Mouse (Mus musculus) large intestine, adult 2 months (tissue): ENCODE results near the gene Ago3. TPM values are rescaled to one million over a fixed set of nuclear protein-coding genes. Genes with fewer than 3 reads are reported as not detected.

Source experiments
- DNase-seq: peaks from one replicate; pipeline ENCODE4 v3.0.0-alpha.2; 2012; ENCODE audit warnings: low read depth, low spot score
- WGBS: fragments of 180-500 bp; shearing (Covaris S2); methylation state at CpG from one replicate; pipeline ENCODE4 v1.1.7; 2018; 5-methylcytosine and 5-hydroxymethylcytosine counted together
- polyA plus RNA-seq: library from polyadenylated mRNA; depleted of rRNA; stranded (reverse); fragments of >200 nt; gene quantifications from 2 replicates; pipeline ENCODE4 v1.2.3, GENCODE M21; 2012; rRNA removed

Gene Ago3
- 4.4 and 12.4 TPM in 2 replicates for polyA plus RNA-seq

DNA sequence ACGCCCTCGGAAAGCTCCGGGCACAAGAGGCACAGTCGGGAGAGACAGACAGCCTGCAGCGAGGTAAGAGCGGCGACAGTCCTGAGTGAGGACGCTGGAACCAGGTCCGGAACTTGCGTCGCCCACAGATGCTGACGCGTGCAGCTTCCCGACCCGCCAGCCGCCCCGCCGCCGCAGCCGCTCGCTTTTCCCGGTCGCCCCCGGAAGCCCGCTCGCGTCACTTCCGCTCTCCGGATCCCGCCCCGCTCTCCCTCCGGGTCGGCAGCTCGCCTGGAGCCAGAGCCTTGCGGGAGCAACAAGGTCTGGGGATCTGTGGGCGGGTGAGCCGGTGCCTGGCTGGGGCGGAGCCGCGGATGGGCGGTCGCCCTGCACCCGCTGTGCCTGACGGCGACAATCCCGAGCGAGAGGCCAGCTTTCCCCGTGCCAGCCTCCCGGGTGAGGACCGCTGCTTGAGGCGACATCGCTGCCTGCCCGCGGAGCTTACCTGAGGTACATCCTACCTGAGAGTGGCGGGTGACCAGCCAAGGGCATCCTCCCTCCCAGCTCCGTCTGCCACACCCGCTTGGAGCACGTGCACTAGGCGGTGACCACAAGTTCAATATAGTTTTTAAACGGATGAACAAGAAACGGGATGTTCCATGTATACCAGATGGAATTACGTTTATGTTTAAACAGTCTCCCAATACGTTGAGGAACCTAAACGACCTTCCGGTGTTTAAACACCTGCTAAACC is at the start of gene Ago3:
Gene Ago3, minus strand, starts transcription at position 210 of the 733 bp plus-strand sequence.
- under 1% methylated on average over 64 of the region's 65 CpGs for WGBS
- peak; percentile 79 for DNase-seq

DNA sequence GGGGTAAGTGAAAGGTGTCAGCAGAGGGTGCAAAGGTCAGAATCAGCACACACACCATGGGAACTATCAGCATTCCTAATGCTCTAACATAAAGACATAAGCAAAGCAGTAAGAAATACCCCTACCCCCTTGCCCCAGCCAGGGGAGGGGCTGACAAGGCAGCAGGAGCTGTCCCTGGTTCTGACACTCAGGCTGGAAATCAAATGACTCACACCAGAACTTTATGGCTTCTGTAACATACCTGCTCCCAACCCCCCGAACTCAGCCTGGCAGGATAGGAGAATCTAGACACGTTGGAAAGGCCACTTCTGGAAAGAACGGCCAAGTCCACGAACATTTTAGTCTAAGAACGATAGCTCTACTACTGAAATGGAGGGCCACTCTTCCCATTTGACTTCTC is 43.7 kb upstream of the Ago3 start:
- 43% methylated on average over 5 of the region's 5 CpGs for WGBS
- no peak for DNase-seq

DNA sequence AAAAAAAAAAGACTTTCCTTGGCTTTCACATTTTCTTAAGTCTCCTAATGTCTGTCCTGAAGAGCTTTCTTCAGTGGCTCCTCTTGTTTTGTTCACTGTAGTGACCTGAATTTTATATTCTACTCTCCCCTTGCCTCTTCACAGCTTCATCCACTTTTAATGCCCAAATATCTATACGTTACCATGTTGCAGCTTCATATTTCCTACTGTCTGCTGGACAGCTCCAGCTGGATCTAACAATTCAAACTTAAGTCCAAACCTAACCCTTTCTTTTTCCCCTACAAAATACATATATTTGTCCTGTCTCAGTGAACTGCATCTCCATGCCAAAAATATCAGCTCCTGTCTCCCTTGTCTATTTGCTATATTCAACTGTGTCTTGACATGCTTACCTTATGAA is 40.0 kb upstream of the Ago3 start:
- 77% methylated on average over 1 of the region's 1 CpGs for WGBS
- DNase-seq, result no peak

DNA sequence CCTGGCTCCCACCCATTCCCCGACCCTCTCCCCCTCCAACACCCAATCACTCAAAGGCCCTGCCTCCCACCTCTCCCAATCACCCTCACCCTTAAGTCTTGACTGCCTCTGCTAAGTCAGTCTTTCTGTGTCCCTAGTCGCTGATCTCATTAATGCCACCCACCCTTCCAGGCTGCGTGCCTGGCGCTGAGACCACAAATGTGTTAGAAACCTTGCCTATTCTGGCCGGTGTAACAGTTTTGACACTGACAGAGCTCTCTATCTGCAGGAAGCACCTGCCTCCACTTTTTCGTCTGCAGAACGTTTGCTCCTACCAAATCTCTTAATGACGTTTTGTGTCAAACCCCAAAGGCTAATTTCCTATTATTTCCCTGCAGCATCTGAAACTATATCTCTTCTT is 39.6 kb upstream of the Ago3 start:
- DNase-seq, result no peak
- 8% methylated on average over 8 of the region's 8 CpGs for WGBS

DNA sequence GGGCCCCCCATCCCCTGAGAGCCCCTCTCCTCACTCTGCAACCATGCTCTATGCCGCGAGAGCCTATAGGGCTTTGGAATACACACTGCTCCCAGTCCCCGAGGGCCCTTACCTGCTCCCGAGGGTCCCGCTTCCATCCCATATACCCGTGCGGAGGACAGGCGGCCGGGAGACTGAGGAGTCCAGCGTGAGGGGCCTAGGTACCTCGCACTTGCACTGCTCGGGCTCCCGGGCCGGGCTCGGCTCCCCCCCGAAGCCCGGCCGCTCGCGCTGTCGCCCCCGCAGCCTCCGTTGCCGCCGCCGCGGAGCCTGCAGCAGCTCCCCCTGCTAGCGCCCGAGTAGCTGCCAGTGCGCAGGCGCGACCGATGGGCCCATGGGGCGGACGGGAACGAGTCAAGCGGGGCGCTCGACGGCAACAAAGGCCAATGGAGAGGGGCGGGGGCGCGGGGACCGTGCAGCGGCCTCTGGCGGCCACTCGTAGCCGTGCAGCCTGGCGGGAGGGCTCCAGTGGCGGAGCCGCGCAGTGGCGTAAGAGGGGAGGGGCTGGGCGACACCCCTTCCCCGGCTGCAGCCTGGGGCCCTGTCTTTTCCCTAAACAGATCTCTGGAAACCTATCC is 39.0 kb upstream of the Ago3 start, which contains the start of gene Ago1:
Gene Ago1, minus strand, starts transcription at position 299 of the 617 bp plus-strand sequence.
- peak; percentile 56 for DNase-seq
- WGBS, result under 1% methylated on average over 55 of the region's 55 CpGs

DNA sequence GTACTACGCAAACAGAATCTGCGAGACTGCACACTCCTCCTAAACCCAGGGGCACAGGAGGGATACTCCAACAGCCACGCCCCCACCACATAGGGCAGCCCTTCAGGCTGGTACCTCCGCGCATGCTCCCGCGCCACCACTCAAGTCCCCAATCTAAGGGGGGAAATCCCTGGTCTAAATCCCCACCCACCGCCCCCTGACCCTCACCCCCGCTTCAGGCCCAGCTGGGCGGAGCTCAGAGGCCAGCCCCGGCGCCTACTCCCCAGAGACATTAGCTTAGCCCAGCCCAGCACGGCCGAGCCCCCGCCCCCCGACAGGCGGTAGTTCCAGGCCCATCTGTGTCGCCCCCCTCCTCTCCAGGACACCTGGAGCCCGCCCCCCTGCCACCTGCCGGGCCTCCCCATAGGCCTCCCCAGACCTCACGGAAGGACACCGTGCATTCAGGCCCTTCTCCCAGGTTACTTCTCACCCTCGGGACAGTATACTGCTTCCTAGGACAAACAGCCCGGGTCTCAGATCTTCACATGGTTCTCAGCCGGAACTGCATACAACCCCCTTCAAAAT is 38.4 kb upstream of the Ago3 start:
- 2% methylated on average over 25 of the region's 25 CpGs for WGBS
- DNase-seq, result no peak

DNA sequence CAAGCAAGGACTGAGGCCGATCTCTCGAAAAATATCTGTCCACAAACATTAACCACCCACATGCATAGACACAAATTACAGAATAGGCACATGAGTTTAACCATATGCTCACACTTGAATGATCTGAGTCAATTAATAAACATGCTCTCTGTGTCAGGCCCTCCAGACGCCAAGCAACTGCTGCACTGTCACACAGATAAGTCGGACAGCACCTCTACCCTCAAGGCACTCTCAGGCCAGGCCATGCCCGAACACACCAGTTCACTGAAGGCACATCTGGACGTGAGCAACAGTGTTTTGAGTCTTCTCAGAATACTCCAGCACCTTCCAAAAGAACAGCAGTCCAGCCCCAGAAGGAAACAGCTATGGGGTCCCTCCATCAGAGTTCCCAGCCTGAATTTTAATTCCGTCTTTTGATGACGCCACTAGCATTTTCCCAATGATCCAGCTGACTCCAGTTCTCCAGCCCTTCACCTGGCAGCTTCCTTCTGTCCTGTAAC is 36.9 kb upstream of the Ago3 start:
- 64% methylated on average over 8 of the region's 8 CpGs for WGBS
- DNase-seq, result no peak

DNA sequence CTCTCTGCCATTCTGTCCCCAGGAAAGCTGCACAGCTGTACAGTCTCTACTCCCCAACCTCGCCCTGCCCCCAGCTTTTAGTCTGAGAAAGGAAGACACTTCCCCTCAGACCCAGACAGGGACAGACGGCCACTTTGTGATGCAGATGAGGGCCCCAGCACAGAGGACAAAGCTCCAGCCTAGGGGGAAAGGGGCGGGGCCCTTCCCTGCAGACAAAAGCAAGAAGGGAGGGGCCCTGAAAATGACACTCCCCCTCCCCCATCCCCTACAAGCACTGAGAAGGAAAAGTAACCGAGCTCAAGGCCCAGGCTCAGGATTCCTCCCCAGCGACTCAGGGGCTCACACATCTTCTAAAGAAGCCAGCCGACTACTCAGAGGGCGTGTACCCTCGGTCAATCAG is 36.5 kb upstream of the Ago3 start:
- no peak for DNase-seq
- WGBS, result 49% methylated on average over 8 of the region's 8 CpGs

DNA sequence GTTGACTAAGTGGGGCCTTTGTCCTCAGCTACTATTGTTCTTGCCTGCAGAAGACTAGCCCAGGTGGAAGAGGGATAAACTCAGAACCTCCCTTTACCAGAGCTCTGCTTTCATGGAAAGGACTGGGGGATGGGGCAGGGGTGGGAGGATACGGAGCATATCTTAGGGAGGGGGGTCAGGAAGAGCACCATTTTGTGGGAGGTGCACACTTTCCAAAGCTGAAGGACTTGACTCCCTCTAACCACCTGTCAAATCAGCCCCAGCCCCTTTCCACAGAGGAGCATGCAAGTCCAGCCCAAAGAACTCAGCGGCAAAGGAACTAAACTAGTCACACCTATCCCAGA is 35.5 kb upstream of the Ago3 start:
- 61% methylated on average over 2 of the region's 2 CpGs for WGBS
- DNase-seq, result no peak

DNA sequence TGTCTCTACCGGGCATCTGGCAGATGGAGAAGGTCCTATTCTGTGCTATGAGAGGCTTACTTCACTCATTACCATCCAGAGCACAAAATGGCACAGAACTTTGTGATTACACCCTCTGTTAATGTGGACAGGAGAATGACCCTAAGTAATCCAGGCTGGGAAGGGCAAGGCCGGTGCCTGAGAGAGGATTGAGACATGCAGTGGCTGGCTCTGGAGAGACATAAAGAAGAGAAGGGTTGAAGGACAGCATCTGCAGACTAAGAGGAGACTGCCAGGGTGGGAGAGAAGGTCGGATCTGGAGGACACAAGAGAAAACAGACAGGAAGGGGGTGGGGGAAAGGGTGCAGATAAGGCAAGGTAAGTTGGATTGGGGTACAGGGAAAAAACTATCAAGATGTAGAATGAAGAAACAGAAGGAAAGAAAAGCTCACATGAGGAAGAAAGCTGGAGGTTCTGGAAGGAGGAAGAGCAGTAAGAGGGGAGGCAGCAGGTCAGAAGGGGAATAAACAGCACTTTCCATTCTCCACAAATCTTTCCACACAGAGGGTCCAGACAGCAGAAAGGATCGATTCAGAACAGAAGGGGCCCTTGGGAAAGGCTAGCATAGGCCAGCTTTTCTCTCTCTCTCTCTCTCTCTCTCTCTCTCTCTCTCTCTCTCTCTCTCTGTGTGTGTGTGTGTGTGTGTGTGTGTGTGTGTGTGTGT is 35.0 kb upstream of the Ago3 start:
- WGBS, result 44% methylated on average over 4 of the region's 4 CpGs
- DNase-seq, result no peak

DNA sequence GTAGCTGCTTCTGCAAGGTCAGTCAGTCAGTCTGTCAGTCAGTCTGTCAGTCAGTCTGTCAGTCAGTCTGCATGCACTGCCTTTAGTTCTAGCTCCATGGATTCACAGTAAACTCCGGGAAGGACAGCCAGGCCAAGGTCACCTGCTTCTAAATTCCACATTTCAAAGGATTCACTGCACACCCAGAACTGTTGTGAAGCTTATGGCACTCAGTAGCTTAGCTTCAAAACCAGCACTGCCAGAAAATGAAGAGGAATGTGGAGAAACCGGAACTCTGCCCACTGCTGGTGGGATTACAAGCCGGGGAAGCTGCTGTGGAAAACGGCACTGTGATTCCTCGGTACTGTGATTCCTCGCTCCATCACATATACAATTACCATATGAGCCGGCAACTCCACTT is 26.1 kb upstream of the Ago3 start:
- 85% methylated on average over 7 of the region's 7 CpGs for WGBS
- DNase-seq, result no peak

DNA sequence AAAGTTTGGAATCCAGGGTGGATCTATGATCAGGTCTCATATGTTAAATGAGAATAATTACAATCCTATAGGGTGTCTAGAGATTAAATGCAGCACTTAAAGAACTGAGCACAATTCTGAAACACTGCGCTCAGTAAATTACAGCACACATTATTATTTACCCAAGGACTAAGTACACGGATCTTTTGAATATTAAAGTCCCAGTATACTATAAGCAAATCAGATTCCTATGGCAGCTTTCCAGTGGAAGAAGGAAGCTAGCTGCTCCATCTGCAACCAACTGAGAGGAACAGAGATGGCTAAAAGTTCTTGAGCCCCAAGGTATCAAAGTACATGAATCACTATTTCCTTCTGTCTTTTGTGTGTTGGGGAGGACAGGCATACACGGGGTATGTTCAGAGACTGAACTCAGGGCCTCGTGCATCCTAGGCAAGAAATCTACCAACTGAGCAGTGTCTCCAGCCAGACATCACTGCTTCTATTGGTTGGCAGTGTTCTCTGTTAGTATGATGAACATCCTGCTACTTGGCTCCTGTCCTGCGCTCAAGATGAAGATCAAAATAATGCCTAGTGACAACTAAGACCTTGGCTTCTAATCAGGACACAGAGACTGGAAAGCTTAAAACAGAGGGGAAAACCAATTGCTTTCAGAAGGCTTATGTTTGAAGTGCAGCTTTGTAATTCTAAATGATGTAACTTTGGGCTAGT is 25.3 kb upstream of the Ago3 start:
- 73% methylated on average over 5 of the region's 5 CpGs for WGBS
- DNase-seq, result no peak

DNA sequence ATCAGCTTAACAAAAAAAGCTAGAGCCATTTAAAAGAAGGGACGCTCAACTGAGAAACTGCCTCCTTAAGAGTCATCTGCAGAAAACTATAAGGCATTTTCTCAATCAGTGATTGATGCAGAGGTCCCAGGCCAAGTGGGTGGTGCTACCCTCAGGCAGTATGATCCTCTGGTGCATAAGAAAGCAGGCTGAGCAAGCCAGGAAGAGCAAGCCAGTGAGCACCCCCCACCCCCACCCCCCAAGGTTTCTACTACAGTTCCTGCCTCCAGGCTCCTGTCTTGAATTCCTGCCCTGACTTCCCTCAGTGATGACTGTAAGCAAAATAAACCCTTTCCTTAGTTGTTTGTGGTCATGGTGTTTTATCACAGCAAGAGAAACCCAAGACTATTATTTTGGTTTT is 20.9 kb upstream of the Ago3 start:
- 100% methylated on average over 1 of the region's 1 CpGs for WGBS
- DNase-seq, result no peak

DNA sequence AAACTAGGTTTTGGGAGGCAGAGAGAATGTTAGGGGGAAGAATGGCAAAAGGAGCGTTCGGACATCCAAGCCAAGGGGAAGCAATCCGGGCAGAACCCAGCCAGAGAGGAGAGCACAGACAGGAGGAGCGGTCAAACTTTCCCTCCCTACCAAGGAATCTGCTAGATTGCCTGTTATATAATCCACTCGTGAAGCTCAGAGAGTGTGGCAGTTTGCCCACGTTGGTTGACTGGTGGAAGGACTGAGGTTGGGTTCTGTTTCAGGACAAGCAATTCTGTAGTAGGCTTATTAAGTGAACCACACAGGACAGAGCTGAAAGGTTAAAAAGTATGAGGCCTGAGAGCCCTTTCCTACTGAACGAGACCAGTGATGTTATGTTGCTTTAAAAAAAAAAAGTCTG is 17.8 kb upstream of the Ago3 start:
- DNase-seq, result no peak
- 75% methylated on average over 7 of the region's 7 CpGs for WGBS

DNA sequence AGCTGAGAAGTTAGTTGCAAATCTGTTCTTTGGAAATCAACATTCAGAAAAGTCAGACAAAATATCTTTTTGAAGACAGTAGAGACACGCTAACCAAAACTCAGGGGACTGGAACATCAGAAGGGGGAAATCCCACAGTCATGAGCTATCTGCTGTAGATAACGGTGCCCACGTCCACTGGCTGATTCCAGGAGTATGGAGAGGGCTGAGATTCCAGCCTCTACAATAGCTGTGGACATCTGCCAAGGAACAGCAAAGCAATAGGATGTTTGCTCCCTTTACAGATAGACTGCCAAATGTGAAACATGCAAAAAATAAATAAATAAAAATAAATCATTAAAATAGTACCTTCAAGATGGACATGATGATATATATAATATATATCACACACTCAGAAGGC is 15.2 kb upstream of the Ago3 start:
- DNase-seq, result no peak
- 93% methylated on average over 3 of the region's 3 CpGs for WGBS

DNA sequence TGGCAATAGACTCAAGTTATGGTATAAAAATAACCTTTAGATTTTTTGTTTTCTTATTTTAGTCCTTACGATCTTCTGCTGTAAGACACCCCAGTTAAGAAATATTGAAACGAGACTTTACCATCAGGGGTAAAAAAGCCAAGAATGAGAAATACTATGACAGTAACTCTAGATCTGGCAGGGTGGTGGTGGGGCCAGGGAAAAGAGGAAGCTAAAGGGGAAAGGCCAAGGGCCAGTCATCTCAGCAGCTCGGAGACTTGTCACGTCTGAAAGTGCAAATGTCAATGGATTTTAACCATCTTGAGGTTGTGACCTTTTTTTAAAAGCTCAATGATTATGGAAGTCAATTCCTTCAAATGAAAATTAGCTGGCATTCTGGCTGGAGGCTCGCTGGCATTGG is 8.9 kb upstream of the Ago3 start:
- 81% methylated on average over 5 of the region's 5 CpGs for WGBS
- DNase-seq, result no peak

DNA sequence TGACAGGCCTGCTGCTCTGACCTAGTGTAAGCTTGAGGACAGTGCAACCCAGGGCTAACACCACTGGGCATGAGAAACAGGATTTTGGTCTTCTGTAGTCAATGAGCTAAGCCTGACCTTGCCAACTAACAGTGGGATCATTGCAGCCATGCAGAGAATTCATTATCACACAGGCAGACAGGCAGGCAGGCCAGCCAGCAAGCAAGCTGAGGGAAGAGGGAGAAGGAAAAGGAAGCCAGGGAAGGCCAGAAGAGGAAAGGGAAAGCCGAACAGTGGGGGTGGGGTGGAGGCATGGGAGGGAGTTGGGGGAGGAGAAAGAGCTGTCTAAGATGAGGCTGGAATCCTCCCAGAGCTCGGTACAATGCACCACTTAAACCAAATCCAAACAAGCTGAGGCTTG is 6.9 kb upstream of the Ago3 start:
- DNase-seq, result no peak
- WGBS, result 48% methylated on average over 2 of the region's 2 CpGs

DNA sequence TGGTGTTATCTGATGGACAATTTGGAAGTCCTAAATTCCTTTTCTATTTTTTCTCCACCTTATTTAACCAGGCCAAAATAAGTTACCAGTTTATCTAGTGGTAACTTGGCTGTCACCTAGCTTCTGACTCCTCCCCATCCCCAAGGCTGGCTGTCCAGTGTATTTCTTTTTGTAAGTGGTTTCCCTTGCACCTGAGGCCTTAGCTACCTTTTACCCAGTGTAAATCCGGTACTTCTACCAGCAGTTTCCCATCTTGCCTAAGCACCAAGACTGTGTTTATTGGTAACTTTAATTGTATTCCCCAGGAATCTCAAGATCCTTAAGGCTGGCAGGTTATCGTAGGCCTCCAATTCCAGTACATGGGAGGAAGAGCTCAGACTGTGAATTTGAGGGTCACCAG is 4.7 kb upstream of the Ago3 start:
- 93% methylated on average over 2 of the region's 2 CpGs for WGBS
- DNase-seq, result no peak

DNA sequence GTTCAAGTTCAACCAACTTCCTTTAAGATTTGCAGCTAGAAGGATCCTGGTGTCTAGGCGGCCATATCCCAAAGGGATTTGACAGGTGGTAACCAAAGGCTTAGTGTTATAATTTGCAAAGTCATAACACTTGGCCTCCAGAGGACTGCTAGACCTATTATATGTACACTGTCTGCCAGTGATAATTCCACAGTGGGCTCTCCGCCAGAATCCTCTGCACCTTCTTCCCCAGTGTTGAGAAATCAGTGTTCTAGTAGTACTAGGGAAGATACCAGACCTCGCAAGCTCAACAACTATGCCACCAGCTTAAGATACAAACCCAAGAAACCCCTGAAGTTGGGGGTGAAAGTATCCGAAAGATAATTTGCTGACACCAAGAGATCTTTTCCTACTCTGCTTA is 3.8 kb upstream of the Ago3 start:
- WGBS, result 76% methylated on average over 4 of the region's 4 CpGs
- no peak for DNase-seq

DNA sequence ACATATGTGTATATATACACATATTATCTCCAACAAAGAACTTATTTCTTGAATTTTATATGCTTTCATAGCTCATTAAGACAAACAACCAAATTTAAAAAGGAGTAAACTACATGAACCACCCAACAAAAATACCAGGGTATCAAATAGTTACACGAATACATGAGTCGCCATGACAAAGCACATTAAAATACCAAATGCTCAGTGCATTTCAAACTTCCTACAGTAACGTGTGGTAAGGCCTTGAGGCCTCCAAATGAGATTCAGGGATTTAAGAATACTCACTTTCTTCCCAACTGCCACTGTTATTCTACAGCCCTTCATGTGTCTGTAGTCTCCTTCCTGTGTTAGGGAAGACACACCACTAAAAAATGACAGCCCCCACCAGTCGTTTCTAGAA is 2.4 kb upstream of the Ago3 start:
- no peak for DNase-seq
- 76% methylated on average over 4 of the region's 4 CpGs for WGBS
